Mouse (Mus musculus): ENCODE measurements around the gene Arl5b.

DNA sequence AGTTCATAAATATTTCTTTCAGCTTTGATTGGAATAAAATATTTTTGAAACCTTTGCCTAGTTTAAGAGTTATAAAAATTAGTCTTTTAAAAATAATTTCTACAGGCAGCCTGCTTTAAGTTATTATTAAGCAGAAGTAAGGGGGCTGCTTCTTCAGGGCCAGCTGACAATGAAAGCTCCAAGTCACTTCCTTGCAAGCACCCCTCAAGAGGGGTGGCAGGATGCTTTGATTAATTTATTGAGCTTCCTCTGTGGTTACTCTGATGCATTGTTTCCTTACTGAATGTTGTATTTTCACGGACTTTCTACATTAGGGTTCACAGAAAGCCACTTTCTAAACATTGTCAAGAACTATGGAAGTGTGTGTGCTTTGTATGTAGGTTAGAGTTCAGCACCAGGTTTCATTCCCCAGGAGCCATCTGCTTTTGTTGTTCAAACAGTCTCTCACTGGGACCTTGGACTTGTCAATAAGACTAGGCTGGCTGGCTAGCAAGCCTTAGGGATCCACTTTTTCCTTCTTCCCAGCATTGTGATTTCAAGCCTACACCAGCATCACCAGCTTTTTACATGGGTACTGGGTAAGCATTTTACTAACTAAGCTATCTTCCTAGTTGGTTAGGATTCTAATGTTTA, 62.7 kb downstream of the Arl5b start:
- TF ChIP-seq POLR2A (IDR thresholded peaks at IDR 0.05; ENCODE audit: control insufficient read depth, extremely low read depth, insufficient read depth, low read length, poor library complexity) (no peak), CTCF (IDR thresholded peaks at IDR 0.05; ENCODE audit: borderline replicate concordance, control insufficient read depth, extremely low read depth, insufficient read depth, low read length, poor library complexity) (no peak)

Measured in thymus, adult 2 months (tissue).